Mouse (Mus musculus) C3H10T1/2 (cell line): Measurements from ENCODE around the gene Olfr492. TPM values are rescaled to one million over a fixed set of nuclear protein-coding genes. Genes with fewer than 3 reads are reported as not detected.

Experiments used
- polyA plus RNA-seq, 2 experiments: library from polyadenylated mRNA; unstranded; fragments of >200 nt; fragmentation: generic; extraction: Trizol; gene quantifications; one replicate each; pipeline ENCODE4 v1.2.1; 2012; ENCODE audit warnings: missing spikeins in 2 of 2

The Olfr492 gene
- polyA plus RNA-seq: not detected

DNA sequence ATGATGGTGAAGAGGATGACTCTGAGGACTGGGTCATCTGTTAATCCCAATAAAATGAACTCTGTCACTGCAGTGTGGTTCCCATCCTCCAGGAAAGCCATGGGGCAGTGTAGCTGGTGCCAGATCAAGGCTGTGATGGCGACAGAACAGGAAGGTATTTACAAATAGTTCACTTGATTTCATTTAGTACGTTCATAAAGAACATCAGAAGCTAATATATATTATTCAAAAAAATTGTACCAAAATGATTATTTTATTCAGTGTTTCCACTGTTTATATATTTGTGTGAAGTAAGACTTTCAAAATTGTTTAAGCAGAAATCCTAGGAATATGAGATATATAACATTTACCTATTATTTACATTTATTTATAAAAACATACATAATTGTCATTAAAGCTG lies at the start of gene Olfr492:
TSS of gene Olfr492 (minus strand) at position 101 of the 400 bp plus-strand sequence.

DNA sequence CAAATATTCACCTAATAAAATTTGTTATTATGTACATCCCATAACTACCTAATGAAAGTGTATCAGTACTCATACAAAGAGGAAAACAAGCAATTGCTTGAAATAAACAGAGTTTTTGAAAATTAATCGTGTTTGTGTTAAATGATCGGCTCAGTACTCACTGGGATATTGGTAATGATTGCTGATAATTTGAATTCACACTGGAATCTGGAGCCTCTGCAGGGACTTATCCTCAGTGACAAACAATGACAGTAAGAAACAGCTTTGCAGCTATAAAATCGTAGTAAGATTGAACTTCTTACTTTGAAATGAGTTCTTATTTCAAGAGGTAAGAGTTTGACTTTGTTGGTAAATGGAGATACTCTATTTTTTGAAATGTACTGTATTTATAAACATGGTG lies 41.6 kb upstream of the Olfr492 start, which contains the start of gene Olfr494:
TSS of gene Olfr494 (plus strand) at position 301 of the 400 bp plus-strand sequence.

GRCm38 (mm10) chr7:108346879-108347278 lies 23.4 kb upstream of the Olfr492 start, which contains the start of gene Olfr493:
Olfr493 (minus strand) TSS chr7:108346979.

GRCm38 (mm10) chr7:108313151-108313550 lies 10.3 kb downstream of the Olfr492 start, which contains the start of gene Olfr491:
Olfr491 (plus strand) TSS chr7:108313451.

GRCm38 (mm10) chr7:108288834-108289233 lies 34.6 kb downstream of the Olfr492 start, which contains the start of gene Olfr490:
Olfr490 (minus strand) TSS chr7:108288934.

Other genes starting within 250 kb of the Olfr492 start
- not detected for gene Olfr481, start 243.8 kb downstream of the Olfr492 start, polyA plus RNA-seq
- gene Olfr482, start 226.1 kb downstream of the Olfr492 start, polyA plus RNA-seq: under 1 TPM in 1 of 2 experiments, not detected in 1; 0.02 TPM
- not detected for gene Olfr483, start 222.8 kb downstream of the Olfr492 start, polyA plus RNA-seq
- gene Olfr484, start 196.2 kb downstream of the Olfr492 start, polyA plus RNA-seq: not detected
- not detected for gene Olfr485, start 163.8 kb downstream of the Olfr492 start, polyA plus RNA-seq
- not detected for gene Olfr486, start 150.9 kb downstream of the Olfr492 start, polyA plus RNA-seq
- gene Olfr487, start 109.0 kb downstream of the Olfr492 start, polyA plus RNA-seq: not detected
- not detected for gene Olfr488, start 65.3 kb downstream of the Olfr492 start, polyA plus RNA-seq
- gene Olfr490, start 34.7 kb downstream of the Olfr492 start, polyA plus RNA-seq: not detected
- not detected for gene Olfr491, start 10.2 kb downstream of the Olfr492 start, polyA plus RNA-seq
- gene Olfr493, start 23.3 kb upstream of the Olfr492 start, polyA plus RNA-seq: not detected
- not detected for gene Olfr494, start 41.7 kb upstream of the Olfr492 start, polyA plus RNA-seq
- not detected for gene Olfr495, start 69.5 kb upstream of the Olfr492 start, polyA plus RNA-seq
- gene Olfr497, start 96.7 kb upstream of the Olfr492 start, polyA plus RNA-seq: not detected
- gene Olfr498, start 141.7 kb upstream of the Olfr492 start, polyA plus RNA-seq: not detected
- gene Olfr502, start 201.4 kb upstream of the Olfr492 start, polyA plus RNA-seq: not detected
- gene Olfr503, start 220.9 kb upstream of the Olfr492 start, polyA plus RNA-seq: not detected
- not detected for gene Olfr504, start 242.1 kb upstream of the Olfr492 start, polyA plus RNA-seq